Mouse (Mus musculus) stomach, postnatal 0 days (tissue): Measurements from ENCODE around the gene Olfr1333.

Experiments used
- CTCF ChIP-seq: IDR thresholded peaks from 2 replicates; pipeline ENCODE4 v1.5.1; 2016; ENCODE audit warnings: antibody characterized with exemption, low read depth, mild to moderate bottlenecking, moderate library complexity
- EP300 ChIP-seq: optimal IDR thresholded peaks from 2 replicates; pipeline ENCODE3; 2016; ENCODE audit warnings: antibody characterized with exemption

GRCm38 (mm10) chr4:118864349-118864748, 28.3 kb upstream of the Olfr1333 start, which contains the start of gene Olfr1331:
- TF ChIP-seq CTCF (no peak), EP300 (no peak)
